Mouse (Mus musculus) lung, embryonic 14.5 days (tissue): ENCODE measurements around the gene Fndc3b. TPM values are rescaled to one million over a fixed set of nuclear protein-coding genes. Genes with fewer than 3 reads are reported as not detected.

ENCODE experiments used
- ATAC-seq: fragments of 200-750 bp; cut with Nextera tagmentation; 2 replicates; pipeline ENCODE4 v1.8.0; 2017; ENCODE audit warnings: mild to moderate bottlenecking, moderate TSS enrichment, moderate library complexity; ENCODE audit not compliant: insufficient read depth
- DNase-seq: peaks from one replicate; pipeline ENCODE4 v3.0.0-alpha.2; 2015
- H3K27ac ChIP-seq: fragments of 300-500 bp; sonication (generic); 2 replicates; pipeline ENCODE4 v1.5.1; 2014; ENCODE audit warnings: low read depth, mild to moderate bottlenecking, moderate library complexity
- H3K27me3 ChIP-seq: fragments of 300-500 bp; sonication (generic); 2 replicates; pipeline ENCODE4 v1.6.1; 2014; ENCODE audit warnings: low read length, control low read depth; ENCODE audit not compliant: insufficient read depth
- H3K36me3 ChIP-seq: fragments of 300-500 bp; sonication (generic); 2 replicates; pipeline ENCODE4 v1.6.1; 2014; ENCODE audit warnings: control low read depth; ENCODE audit not compliant: insufficient read depth
- H3K4me1 ChIP-seq: fragments of 300-500 bp; sonication (generic); 2 replicates; pipeline ENCODE4 v1.6.1; 2014; ENCODE audit warnings: antibody characterized with exemption, control low read depth; ENCODE audit not compliant: insufficient read depth
- H3K4me2 ChIP-seq: fragments of 300-500 bp; sonication (generic); 2 replicates; pipeline ENCODE4 v1.6.1; 2014; ENCODE audit warnings: mild to moderate bottlenecking
- H3K4me3 ChIP-seq: fragments of 300-500 bp; sonication (generic); 2 replicates; pipeline ENCODE4 v1.5.1; 2014; ENCODE audit warnings: low read depth, low read length
- H3K9ac ChIP-seq: fragments of 300-500 bp; sonication (generic); 2 replicates; pipeline ENCODE4 v1.6.1; 2014
- H3K9me3 ChIP-seq: fragments of 300-500 bp; sonication (generic); 2 replicates; pipeline ENCODE4 v1.6.1; 2016; ENCODE audit warnings: low read depth, low read length, control low read depth
- CTCF ChIP-seq: IDR thresholded peaks from 2 replicates; pipeline ENCODE4 v1.5.1; 2016; ENCODE audit warnings: antibody characterized with exemption, low read depth
- WGBS: fragments of 180-500 bp; shearing (Covaris S2); extraction: QIAGEN DNeasy Blood & Tissue Kit; methylation state at CpG from one replicate; pipeline ENCODE4 v1.1.7; 2014; 5-methylcytosine and 5-hydroxymethylcytosine counted together
- polyA plus RNA-seq: library from polyadenylated mRNA; unstranded; fragments of >200 nt; fragmentation: Nextera tagmentation; extraction: Ambion mirVana; gene quantifications from 2 replicates; pipeline ENCODE4 v1.2.1, GENCODE M21; 2014

Gene Fndc3b
- polyA plus RNA-seq, 1 experiment from 2014 or later = 37.1 TPM

DNA sequence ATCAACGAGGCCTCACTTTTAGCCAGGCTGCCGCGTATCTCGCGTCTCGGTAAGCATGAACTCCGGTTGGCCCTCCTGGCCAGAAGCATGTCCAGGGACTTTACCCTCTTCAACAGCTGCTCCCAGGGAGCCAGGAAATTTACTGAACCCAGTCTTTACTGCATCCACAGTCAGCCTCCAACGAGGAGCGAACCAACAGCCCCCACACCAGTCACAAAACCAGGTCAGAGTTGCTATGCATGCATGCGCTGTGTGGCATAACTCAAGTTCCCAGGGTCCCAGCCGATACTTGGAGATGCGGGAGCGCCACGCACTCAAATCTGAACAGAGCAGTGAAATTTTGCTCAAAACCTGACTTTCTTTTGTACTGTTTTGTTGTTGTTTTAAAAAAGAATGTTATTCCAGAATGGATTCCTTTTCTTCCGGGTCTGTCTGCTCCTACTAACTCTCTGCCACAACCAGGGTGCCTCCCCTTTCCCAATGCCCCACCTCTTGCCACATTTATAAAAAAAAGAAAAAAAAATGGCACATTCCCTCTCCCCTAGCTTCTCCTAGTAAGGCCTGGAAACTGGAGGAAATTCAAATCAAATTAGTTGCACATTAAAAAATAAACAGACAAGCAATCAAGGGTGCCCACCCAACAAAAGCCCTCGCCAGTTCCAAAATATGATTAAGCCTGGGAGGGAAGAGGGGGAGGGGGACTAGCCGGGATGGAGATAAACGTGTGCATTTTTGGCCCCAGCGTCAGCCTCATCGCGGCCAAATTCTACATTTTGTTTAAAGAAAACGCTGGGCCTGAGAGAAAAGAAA is 1.8 kb downstream of the Fndc3b start:
- Histone ChIP-seq H3K4me1 (peaks cover 18% of the 10 kb centered on the region), H3K4me2 (peak overlapping the region; percentile 86), H3K27me3 (no peaks in the 10 kb centered on the region), H3K9me3 (no peaks in the 10 kb centered on the region), H3K27ac (peak overlapping the region; percentile 99), H3K36me3 (no peaks in the 10 kb centered on the region), H3K9ac (peak overlapping the region; percentile 96), H3K4me3 (peak overlapping the region; percentile 94)
- 2% methylated on average over 22 of the region's 22 CpGs for WGBS
- ATAC-seq = no peak
- no peak for TF ChIP-seq CTCF
- DNase-seq = peak; percentile 54

DNA sequence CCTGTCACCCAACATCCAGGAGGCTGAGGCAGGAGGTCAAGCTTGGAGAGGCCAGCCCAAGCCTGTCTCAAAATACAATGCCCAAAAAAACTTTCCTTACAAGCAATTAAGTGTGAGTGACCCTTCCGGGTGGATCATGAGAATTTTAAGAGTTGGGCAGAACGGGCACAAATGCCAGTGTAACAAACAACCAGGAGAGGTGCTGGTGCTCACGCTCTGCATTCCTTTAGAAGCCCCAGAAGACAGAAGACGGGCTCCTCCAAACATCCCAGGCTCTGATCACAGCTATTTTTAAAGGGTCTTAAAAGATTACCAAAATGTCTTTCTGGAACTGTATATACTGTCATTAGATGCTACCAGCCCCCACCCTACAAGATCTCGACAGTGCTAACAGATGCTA is 2.5 kb downstream of the Fndc3b start:
- H3K27me3 ChIP-seq = no peaks in the 10 kb centered on the region
- peak overlapping the region; percentile 99; the same call in 1 of the 2 replicates for H3K27ac ChIP-seq
- DNase-seq = peak; percentile 29
- H3K9ac ChIP-seq = peak overlapping the region; percentile 96
- peaks cover 18% of the 10 kb centered on the region for H3K4me1 ChIP-seq
- no peak for TF ChIP-seq CTCF
- no peaks in the 10 kb centered on the region for H3K9me3 ChIP-seq
- no peak for ATAC-seq
- peak overlapping the region; percentile 86 for H3K4me2 ChIP-seq
- H3K36me3 ChIP-seq = 0 out of 2 replicates have a peak, but pooled peaks cover 4% of the 10 kb centered on the region
- 11% methylated on average over 5 of the region's 5 CpGs for WGBS
- peak overlapping the region; percentile 94 for H3K4me3 ChIP-seq

DNA sequence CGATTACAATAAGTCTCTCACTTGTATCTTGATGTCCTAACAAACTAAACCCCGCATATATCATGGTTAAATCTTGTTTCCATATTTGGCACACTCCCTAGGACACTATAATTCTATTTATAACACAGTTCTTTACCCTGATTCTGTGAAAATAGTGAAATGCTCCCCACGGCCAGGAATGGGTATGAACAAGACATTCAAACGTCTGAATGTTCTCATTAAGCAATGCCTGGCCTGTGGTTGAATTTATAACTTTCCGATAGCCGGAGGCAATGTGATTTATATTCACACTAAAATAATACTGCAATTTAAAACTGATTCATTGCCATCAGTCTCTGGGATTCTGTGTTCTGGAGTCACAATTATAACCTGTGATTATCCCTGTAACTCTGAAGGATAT is 5.3 kb downstream of the Fndc3b start:
- WGBS = 45% methylated on average over 6 of the region's 6 CpGs
- Histone ChIP-seq H3K27me3 (no peaks in the 10 kb centered on the region), H3K27ac (0 out of 2 replicates have a peak overlapping the region, but pooled peaks have one; percentile 30), H3K4me1 (peaks cover 18% of the 10 kb centered on the region), H3K4me3 (no peak overlapping the region), H3K9me3 (no peaks in the 10 kb centered on the region), H3K36me3 (0 out of 2 replicates have a peak, but pooled peaks cover 4% of the 10 kb centered on the region), H3K9ac (no peak overlapping the region), H3K4me2 (no peak overlapping the region)
- DNase-seq (no peak), ATAC-seq (no peak)
- TF ChIP-seq CTCF = no peak

DNA sequence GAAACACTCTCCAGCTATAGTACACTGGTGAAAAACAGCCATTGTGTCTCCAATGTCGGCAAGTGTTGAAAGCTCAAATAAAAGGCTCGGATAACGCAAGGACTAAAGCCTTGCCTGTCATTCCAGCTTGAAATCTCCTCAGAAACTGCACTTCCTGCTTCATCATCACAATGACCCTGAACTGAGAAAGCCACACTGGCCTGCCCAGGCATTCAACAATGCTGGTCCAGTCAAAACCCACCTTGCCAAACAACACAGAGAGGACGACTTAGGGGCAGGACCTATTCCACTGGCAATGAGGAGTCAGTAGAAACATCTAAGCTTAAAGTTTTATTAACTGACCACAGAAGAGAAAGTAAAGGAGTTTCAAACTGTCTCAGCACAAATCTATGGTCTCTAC is 6.1 kb downstream of the Fndc3b start:
- H3K27me3 ChIP-seq = no peaks in the 10 kb centered on the region
- H3K9ac ChIP-seq = no peak overlapping the region
- H3K27ac ChIP-seq = 0 out of 2 replicates have a peak overlapping the region, but pooled peaks have one; percentile 32
- H3K4me2 ChIP-seq = no peak overlapping the region
- H3K4me1 ChIP-seq = peaks cover 21% of the 10 kb centered on the region
- DNase-seq = peak; percentile 21
- H3K36me3 ChIP-seq = 0 out of 2 replicates have a peak, but pooled peaks cover 4% of the 10 kb centered on the region
- 41% methylated on average over 4 of the region's 4 CpGs for WGBS
- H3K4me3 ChIP-seq = no peak overlapping the region
- TF ChIP-seq CTCF = no peak
- ATAC-seq = no peak
- H3K9me3 ChIP-seq = no peaks in the 10 kb centered on the region

DNA sequence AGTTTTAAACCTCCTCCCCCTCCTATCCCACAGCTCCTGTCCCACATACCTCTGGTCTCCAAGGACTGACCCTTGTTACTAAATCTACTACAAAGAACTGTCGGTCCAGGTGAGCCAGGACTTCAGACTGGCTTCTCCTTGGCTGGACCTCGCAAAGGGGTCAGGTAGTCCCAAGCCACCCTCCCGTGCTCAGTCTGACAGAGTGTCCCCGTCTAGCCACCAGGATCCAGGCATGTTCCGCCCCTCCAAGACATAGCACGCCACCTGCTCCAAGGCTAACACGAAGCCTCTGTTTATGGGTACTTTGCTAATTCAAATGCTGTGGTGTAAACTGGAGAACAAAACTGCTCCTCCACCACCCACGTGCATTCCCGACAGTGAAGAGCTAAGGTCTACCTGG is 6.5 kb downstream of the Fndc3b start:
- Histone ChIP-seq H3K4me2 (no peak overlapping the region), H3K36me3 (0 out of 2 replicates have a peak, but pooled peaks cover 4% of the 10 kb centered on the region), H3K9ac (no peak overlapping the region), H3K4me1 (peaks cover 21% of the 10 kb centered on the region), H3K9me3 (no peaks in the 10 kb centered on the region), H3K4me3 (no peak overlapping the region), H3K27ac (no peak overlapping the region), H3K27me3 (no peaks in the 10 kb centered on the region)
- TF ChIP-seq CTCF = no peak
- no peak for ATAC-seq
- no peak for DNase-seq
- 76% methylated on average over 9 of the region's 9 CpGs for WGBS

DNA sequence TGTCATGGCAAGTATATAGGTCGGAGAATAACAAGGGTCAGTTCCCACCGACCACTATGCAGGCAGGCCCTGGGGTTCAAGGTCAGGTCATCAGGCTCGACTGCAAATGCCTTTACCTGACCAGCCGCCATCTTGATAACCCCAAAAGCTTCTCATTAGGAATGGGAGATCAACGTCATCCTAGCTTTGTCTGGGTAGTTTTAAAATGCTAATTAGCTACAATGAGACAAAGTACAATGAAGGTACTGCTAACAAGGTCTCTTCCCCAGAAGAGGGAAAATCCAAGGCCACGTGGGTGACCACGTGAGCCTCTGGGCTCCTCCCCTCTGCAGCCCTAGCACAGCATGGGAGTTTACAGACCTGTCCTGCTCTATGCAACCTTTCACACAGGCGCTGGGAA is 7.6 kb downstream of the Fndc3b start:
- no peak overlapping the region for H3K9ac ChIP-seq
- H3K27ac ChIP-seq = no peak overlapping the region
- 0 out of 2 replicates have a peak, but pooled peaks cover 4% of the 10 kb centered on the region for H3K36me3 ChIP-seq
- H3K9me3 ChIP-seq = no peaks in the 10 kb centered on the region
- H3K4me1 ChIP-seq = peaks cover 20% of the 10 kb centered on the region
- no peak overlapping the region for H3K4me2 ChIP-seq
- whole genome bisulfite sequencing = 86% methylated on average over 8 of the region's 8 CpGs
- no peak overlapping the region for H3K4me3 ChIP-seq
- no peak for TF ChIP-seq CTCF
- ATAC-seq (no peak), DNase-seq (no peak)
- H3K27me3 ChIP-seq = no peaks in the 10 kb centered on the region

DNA sequence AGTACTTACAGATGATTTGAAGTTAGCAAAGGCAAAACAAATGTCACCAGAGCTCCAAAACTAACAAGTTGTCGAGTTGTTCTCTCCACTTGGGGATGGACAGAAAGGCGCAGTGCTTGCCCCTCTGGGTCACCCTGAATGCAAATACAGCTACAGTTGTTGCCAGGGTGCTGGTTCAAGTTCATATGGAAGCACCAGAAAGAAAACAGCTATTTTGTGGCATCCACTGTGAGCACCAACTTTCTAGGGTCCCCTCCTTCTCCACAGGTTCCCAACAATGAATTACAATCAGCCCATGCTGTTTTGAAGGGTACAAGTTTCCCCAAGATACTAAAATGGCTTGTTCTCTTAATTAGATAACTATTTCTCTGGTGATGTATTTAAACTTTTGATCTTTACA is 8.0 kb downstream of the Fndc3b start:
- ATAC-seq = no peak
- Histone ChIP-seq H3K27ac (no peak overlapping the region), H3K9ac (no peak overlapping the region), H3K27me3 (no peaks in the 10 kb centered on the region), H3K4me3 (no peak overlapping the region), H3K9me3 (no peaks in the 10 kb centered on the region), H3K36me3 (peaks cover 8% of the 10 kb centered on the region; the same call in 1 of the 2 replicates), H3K4me2 (no peak overlapping the region), H3K4me1 (peaks cover 18% of the 10 kb centered on the region)
- DNase-seq = no peak
- 81% methylated on average over 2 of the region's 2 CpGs for WGBS
- TF ChIP-seq CTCF = no peak
